Mouse (Mus musculus) bone marrow macrophage, adult 2 months (primary cell): Measurements from ENCODE around the gene Gm5269. TPM values are rescaled to one million over a fixed set of nuclear protein-coding genes. Genes with fewer than 3 reads are reported as not detected.

Source experiments
- H3K27ac ChIP-seq: 2 replicates; pipeline ENCODE4 v1.5.1; 2012; ENCODE audit warnings: low read depth, low read length; ENCODE audit not compliant: insufficient read depth
- H3K4me1 ChIP-seq: 2 replicates; pipeline ENCODE4 v1.6.1; 2012; ENCODE audit warnings: low read length; ENCODE audit not compliant: control insufficient read depth, insufficient read depth
- H3K4me3 ChIP-seq: 2 replicates; pipeline ENCODE4 v1.5.1; 2012; ENCODE audit warnings: mild to moderate bottlenecking, low read length, moderate library complexity; ENCODE audit not compliant: insufficient read depth
- CTCF ChIP-seq: IDR thresholded peaks from 2 replicates; pipeline ENCODE4 v1.5.1; 2012; ENCODE audit warnings: low read depth, mild to moderate bottlenecking, low read length, moderate library complexity
- POLR2A ChIP-seq: IDR thresholded peaks from 2 replicates; pipeline ENCODE4 v1.6.1; 2012; ENCODE audit warnings: mild to moderate bottlenecking, low read depth, low read length, borderline replicate concordance
- polyA plus RNA-seq: library from polyadenylated mRNA; stranded (reverse); fragments of >200 nt; gene quantifications from 2 replicates; pipeline ENCODE4 v1.2.4, GENCODE M21; 2012; ENCODE audit not compliant: missing spikeins, insufficient read depth, insufficient read length

Gene Gm5269
- polyA plus RNA-seq, 1 experiment = not detected

GRCm38 (mm10) chr1:45865727-45866126, 24.3 kb downstream of the Gm5269 start:
- H3K4me3 ChIP-seq = no peak overlapping the region; the same call in 1 of the 2 replicates
- H3K4me1 ChIP-seq = peaks cover 59% of the 10 kb centered on the region
- no peak for TF ChIP-seq POLR2A
- TF ChIP-seq CTCF = no peak
- H3K27ac ChIP-seq = peak overlapping the region; percentile 95

- peak overlapping the region; percentile 95 for H3K27ac ChIP-seq
- peaks cover 61% of the 10 kb centered on the region for H3K4me1 ChIP-seq
- no peak overlapping the region for H3K4me3 ChIP-seq
- TF ChIP-seq CTCF = no peak
- no peak for TF ChIP-seq POLR2A
Observed at GRCm38 (mm10) chr1:45865316-45865715, 24.8 kb downstream of the Gm5269 start.

DNA sequence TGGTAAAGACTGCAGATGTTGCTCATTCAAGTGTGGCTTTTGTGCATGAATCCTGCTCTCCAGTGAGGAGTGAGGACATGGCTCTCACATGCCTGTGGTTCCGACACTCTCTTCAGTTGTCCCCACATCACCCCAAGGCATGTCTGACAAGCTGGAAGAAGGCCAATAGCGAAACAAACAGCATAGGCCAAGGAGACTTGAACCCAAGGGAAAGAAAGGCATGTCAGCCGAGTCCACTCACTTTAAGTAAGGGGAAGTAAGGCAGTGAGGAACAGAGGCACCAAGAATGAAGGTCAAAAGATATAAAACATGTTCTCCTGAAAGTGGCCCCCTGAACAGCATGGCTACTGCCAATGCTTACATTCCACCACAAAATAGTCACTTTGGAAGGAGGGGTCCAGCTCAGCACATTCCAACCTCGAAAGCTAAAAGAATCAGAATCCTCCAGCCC, 25.5 kb downstream of the Gm5269 start:
- no peak for TF ChIP-seq POLR2A
- no peak for TF ChIP-seq CTCF
- peak overlapping the region; percentile 95 for H3K27ac ChIP-seq
- no peak overlapping the region for H3K4me3 ChIP-seq
- peaks cover 65% of the 10 kb centered on the region for H3K4me1 ChIP-seq

DNA sequence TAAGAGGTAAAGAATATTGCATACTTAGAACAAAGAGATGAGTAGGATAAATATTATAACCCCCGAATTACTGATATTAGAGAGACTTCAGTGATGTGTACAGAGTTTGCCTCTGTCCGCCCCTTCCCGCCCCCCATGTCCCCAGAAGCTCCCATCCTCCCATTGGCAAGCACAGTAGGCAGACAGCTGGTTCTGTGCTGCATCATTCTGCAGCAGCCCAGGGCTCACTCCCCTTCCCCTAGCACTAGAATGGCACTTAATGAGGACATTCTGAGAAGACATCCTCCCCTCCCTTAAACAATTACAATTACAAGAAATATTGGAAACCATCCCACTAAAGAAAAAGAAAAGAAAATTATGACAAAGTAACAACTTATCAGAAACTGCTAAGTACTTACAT, 26.4 kb downstream of the Gm5269 start:
- H3K27ac ChIP-seq = peak overlapping the region; percentile 95
- peaks cover 62% of the 10 kb centered on the region for H3K4me1 ChIP-seq

GRCm38 (mm10) chr1:45861162-45861561, 28.9 kb downstream of the Gm5269 start:
- peak overlapping the region; percentile 65 for H3K27ac ChIP-seq
- no peak for TF ChIP-seq POLR2A
- no peak for TF ChIP-seq CTCF
- peaks cover 49% of the 10 kb centered on the region for H3K4me1 ChIP-seq
- H3K4me3 ChIP-seq = no peak overlapping the region

More for the DNA sequence above, 26.4 kb downstream of the Gm5269 start:
- TF ChIP-seq CTCF = no peak
- no peak for TF ChIP-seq POLR2A
- no peak overlapping the region for H3K4me3 ChIP-seq

DNA sequence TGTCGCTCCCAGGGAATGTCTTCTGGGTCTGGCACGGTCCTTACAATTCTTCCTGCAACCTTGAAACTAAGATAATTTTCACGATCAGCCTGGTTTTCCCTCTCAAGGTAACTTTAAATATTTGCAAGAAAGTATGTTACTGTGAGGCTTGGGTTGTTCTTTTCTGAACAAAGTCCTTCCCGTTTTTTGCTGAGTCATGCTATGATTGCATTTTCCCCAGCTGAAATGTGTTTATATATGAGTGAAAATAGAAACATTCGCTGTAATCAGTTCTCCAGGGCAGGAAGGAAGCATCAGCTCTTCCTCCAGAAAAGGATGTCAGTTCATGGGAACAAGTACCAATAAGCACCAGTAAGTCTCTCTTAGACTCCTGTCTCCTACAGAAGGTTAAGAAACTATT, 29.7 kb downstream of the Gm5269 start:
- Histone ChIP-seq H3K4me1 (peaks cover 43% of the 10 kb centered on the region), H3K4me3 (no peak overlapping the region), H3K27ac (peak overlapping the region; percentile 87)
- no peak for TF ChIP-seq CTCF
- TF ChIP-seq POLR2A = no peak

GRCm38 (mm10) chr1:45858038-45858437, 32.0 kb downstream of the Gm5269 start:
- peak overlapping the region; percentile 68 for H3K27ac ChIP-seq
- peaks cover 36% of the 10 kb centered on the region for H3K4me1 ChIP-seq
- TF ChIP-seq POLR2A = no peak
- no peak for TF ChIP-seq CTCF
- no peak overlapping the region for H3K4me3 ChIP-seq

GRCm38 (mm10) chr1:45845466-45845865, 44.6 kb downstream of the Gm5269 start:
- Histone ChIP-seq H3K4me3 (no peak overlapping the region), H3K27ac (no peak overlapping the region), H3K4me1 (peaks cover 14% of the 10 kb centered on the region)
- TF ChIP-seq CTCF = no peak
- TF ChIP-seq POLR2A = no peak

Other genes starting within 250 kb of the Gm5269 start
- gene Wdr75, start 95.1 kb downstream of the Gm5269 start, polyA plus RNA-seq = 12.8 and 21.6 TPM in 2 replicates
- gene Slc40a1, start 36.2 kb upstream of the Gm5269 start, polyA plus RNA-seq = 35.5 and 36.3 TPM in 2 replicates
- not detected in 2 replicates for gene Dnah7b, start 176.0 kb upstream of the Gm5269 start, polyA plus RNA-seq